Mouse (Mus musculus) heart, embryonic 14.5 days (tissue): ENCODE measurements around the gene Gdf5. TPM values are rescaled to one million over a fixed set of nuclear protein-coding genes. Genes with fewer than 3 reads are reported as not detected.

Experiments
- ATAC-seq: fragments of 200-750 bp; cut with Nextera tagmentation; 2 replicates; pipeline ENCODE4 v1.8.0; 2017; ENCODE audit warnings: low read depth, moderate TSS enrichment; ENCODE audit not compliant: insufficient number of reproducible peaks, insufficient read depth, low FRiP score
- H3K27ac ChIP-seq, 2 experiments: fragments of 200-500 bp in 1 of 2; fragments of 300-500 bp in 1 of 2; sonication (generic) in 1 of 2; replicated peaks in 1 of 2; 2 replicates each; pipeline ENCODE4 v1.5.1; 2012 to 2014; ENCODE audit warnings: low read depth in 2 of 2, low read length in 2 of 2, control low read depth in 1 of 2, mild to moderate bottlenecking in 1 of 2, mixed read lengths in 1 of 2; ENCODE audit not compliant: control insufficient read depth in 1 of 2, insufficient read depth in 1 of 2
- H3K27me3 ChIP-seq: fragments of 300-500 bp; sonication (generic); 2 replicates; pipeline ENCODE4 v1.6.1; 2014; ENCODE audit warnings: mild to moderate bottlenecking, low read length, control low read depth; ENCODE audit not compliant: control insufficient read depth, insufficient read depth
- H3K36me3 ChIP-seq: fragments of 300-500 bp; sonication (generic); 2 replicates; pipeline ENCODE4 v1.6.1; 2014; ENCODE audit warnings: mild to moderate bottlenecking, control low read depth, low read length, mixed read lengths; ENCODE audit not compliant: control insufficient read depth, insufficient read depth
- H3K4me1 ChIP-seq, 2 experiments: fragments of 200-500 bp in 1 of 2; fragments of 300-500 bp in 1 of 2; sonication (generic) in 1 of 2; 2 replicates each; pipeline ENCODE4 v1.6.1; 2012 to 2014; ENCODE audit warnings: low read length in 2 of 2, control low read depth in 1 of 2, mixed read lengths in 1 of 2; ENCODE audit not compliant: control insufficient read depth in 2 of 2, insufficient read depth in 2 of 2
- H3K4me2 ChIP-seq: fragments of 300-500 bp; sonication (generic); 2 replicates; pipeline ENCODE4 v1.6.1; 2014; ENCODE audit warnings: mild to moderate bottlenecking, low read length
- H3K4me3 ChIP-seq, 2 experiments: fragments of 200-500 bp in 1 of 2; fragments of 300-500 bp in 1 of 2; sonication (generic) in 1 of 2; 2 replicates each; pipeline ENCODE4 v1.5.1; 2012 to 2014; ENCODE audit warnings: low read length in 2 of 2, mild to moderate bottlenecking in 2 of 2, control low read depth in 1 of 2, low read depth in 1 of 2, moderate library complexity in 1 of 2; ENCODE audit not compliant: control insufficient read depth in 1 of 2, insufficient read depth in 1 of 2
- H3K9ac ChIP-seq: fragments of 300-500 bp; sonication (generic); 2 replicates; pipeline ENCODE4 v1.6.1; 2014; ENCODE audit warnings: mild to moderate bottlenecking, low read length
- H3K9me3 ChIP-seq: fragments of 300-500 bp; sonication (generic); 2 replicates; pipeline ENCODE4 v1.6.1; 2016; ENCODE audit warnings: low read length, control low read depth; ENCODE audit not compliant: control insufficient read depth
- WGBS: fragments of 180-500 bp; shearing (Covaris S2); extraction: QIAGEN DNeasy Blood & Tissue Kit; methylation state at CpG from one replicate; pipeline ENCODE4 v1.1.7; 2014; 5-methylcytosine and 5-hydroxymethylcytosine counted together
- polyA plus RNA-seq: library from polyadenylated mRNA; unstranded; fragments of >200 nt; fragmentation: Nextera tagmentation; extraction: Ambion mirVana; gene quantifications from 2 replicates; pipeline ENCODE4 v1.2.1, GENCODE M21; 2014

The Gdf5 gene
- polyA plus RNA-seq, 1 experiment from 2014 or later: 0.27 TPM

DNA sequence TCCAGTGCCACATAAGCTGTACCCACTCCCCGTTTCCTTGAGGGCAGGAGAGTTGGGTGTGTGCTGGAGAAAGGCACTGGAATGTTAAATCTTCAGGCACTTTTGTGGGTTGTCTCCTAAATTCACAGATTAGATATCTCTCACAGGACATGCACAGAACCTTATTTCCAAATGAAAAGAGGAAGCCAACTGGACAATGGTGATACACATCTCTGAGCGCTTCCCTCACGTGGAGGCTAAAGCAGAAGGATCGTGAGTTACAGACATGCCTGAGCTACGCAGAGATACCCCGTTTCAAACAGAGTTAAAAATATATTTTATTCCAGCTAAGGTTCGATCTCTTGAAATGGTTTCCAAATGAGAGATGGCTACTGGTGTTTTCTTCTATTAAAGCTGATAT lies 22.0 kb downstream of the Gdf5 start:
- no peaks in the 10 kb centered on the region for H3K27me3 ChIP-seq
- H3K36me3 ChIP-seq: peaks cover 35% of the 10 kb centered on the region
- no peaks in the 10 kb centered on the region for H3K4me1 ChIP-seq
- H3K4me2 ChIP-seq: no peak overlapping the region
- H3K27ac ChIP-seq: no peak overlapping the region
- no peaks in the 10 kb centered on the region for H3K9me3 ChIP-seq
- 92% methylated on average over 7 of the region's 7 CpGs for WGBS
- no peak overlapping the region for H3K4me3 ChIP-seq
- H3K9ac ChIP-seq: no peak overlapping the region
- no peak for ATAC-seq

DNA sequence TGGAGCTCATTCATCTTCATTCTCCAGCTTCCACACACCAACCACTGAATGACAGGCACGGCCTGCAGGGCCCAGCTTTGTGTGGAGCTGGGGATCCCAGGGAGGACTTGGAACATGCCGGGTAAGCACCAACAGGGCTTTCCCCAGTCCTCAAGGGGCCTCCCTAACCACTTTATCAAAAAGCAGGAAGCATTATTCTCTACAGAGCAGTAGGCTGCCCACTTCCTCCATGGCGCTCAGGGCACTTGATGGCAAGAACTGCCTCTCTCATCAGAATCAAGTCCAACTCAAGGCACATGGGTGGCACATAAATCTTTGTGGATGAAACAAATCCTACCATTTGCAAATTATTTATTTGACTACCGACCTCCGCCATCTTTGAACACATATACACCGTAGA lies 30.5 kb downstream of the Gdf5 start:
- no peak overlapping the region for H3K9ac ChIP-seq
- WGBS: 87% methylated on average over 6 of the region's 6 CpGs

DNA sequence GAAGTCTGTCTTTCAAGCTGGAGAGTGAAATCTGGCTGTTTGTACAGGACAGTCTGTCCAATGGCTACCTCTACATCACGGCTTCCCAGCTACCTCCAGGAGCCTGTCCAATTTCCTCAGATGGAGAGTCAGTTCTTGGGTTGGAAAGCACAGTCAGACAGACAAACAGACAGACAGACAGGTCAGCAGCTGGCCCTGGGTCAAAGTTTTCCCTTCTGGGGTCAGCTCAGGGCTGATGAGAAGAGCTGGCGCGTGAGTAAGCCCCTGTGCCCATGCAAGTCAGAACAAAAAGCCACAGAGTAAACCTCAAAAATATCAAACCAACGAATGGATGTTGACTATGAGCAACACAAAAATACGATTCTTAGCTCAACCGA lies 41.5 kb downstream of the Gdf5 start:
- H3K9ac ChIP-seq: no peak overlapping the region
- no peaks in the 10 kb centered on the region for H3K27me3 ChIP-seq
- H3K4me1 ChIP-seq: no peaks in the 10 kb centered on the region
- peaks cover 84% of the 10 kb centered on the region for H3K36me3 ChIP-seq
- H3K4me3 ChIP-seq: no peak overlapping the region
- H3K9me3 ChIP-seq: no peaks in the 10 kb centered on the region
- H3K4me2 ChIP-seq: no peak overlapping the region
- ATAC-seq: no peak
- H3K27ac ChIP-seq: no peak overlapping the region
- 93% methylated on average over 6 of the region's 6 CpGs for WGBS

More for the DNA sequence above, 30.5 kb downstream of the Gdf5 start:
- Histone ChIP-seq H3K27ac (no peak overlapping the region), H3K4me3 (no peak overlapping the region), H3K4me1 (no peaks in the 10 kb centered on the region), H3K4me2 (no peak overlapping the region), H3K9me3 (no peaks in the 10 kb centered on the region), H3K27me3 (no peaks in the 10 kb centered on the region), H3K36me3 (peaks cover 71% of the 10 kb centered on the region)
- no peak for ATAC-seq

DNA sequence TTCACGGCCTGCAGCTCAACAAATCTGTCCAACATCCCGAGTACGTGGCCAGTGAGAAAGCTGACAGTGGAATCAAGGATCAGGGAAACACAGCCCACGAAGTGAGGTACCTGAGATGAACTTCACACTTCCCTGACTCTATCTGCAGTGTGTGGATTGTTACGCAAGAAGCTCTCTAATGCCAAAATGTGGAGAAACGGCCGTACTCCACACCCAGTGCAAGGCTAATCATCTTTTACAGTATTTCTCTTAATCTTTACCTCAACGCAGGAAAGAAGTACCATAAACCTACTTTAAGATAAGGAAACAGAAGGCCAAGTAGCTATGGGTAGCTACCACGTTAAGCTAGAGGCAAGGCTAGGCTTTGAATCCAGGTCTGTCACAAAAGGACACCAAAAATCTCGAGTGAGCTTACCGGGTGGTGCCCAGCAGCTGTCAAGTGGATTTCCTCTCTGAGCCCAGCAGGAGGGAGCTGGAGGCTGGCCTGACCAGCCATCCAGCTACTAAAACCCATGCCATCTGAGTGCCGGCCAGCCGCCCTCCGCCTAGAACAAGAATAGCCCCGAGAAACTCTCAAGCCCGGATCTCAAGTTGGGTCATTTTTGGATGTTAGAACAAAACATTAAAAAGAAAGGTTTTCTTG lies 42.1 kb downstream of the Gdf5 start:
- no peak for ATAC-seq
- Histone ChIP-seq H3K27ac (no peak overlapping the region), H3K27me3 (no peaks in the 10 kb centered on the region), H3K36me3 (peaks cover 84% of the 10 kb centered on the region), H3K4me3 (no peak overlapping the region), H3K9ac (no peak overlapping the region), H3K9me3 (no peaks in the 10 kb centered on the region), H3K4me1 (no peaks in the 10 kb centered on the region), H3K4me2 (no peak overlapping the region)
- WGBS: 77% methylated on average over 16 of the region's 16 CpGs

DNA sequence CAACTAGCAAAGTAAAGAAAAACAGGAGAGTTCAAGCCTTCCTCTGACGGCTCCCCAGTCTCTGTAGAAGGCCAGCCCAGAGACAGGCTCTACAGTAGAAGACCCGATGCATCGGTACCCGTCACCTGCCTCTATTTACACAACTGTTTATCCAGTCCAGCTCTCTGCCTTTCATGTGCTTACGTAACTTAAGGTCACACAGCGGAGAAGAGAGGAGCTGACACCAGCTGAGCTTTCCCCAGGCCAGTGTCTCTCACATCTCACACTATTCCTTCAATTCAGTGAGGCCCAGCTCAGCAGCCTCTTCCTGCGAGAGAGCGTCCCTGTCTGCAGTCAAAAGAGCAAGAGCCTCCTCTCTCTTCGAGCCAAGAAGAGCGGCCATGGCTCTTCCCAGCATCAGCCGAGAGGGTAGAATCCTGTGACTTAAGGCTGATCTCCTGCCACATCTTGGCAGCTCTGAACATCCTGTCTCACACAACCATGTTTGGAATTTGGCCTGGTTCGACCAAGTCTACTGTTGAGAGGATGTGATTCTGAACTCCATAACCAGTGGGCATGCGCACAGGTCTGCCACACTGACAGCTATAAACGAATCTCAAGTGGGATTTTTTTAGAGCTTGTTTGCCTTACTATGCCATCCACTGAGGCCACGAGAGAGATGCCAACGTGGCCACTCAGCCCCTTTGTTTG lies 50.0 kb downstream of the Gdf5 start:
- no peak overlapping the region for H3K4me3 ChIP-seq
- no peaks in the 10 kb centered on the region for H3K27me3 ChIP-seq
- H3K4me1 ChIP-seq: no peaks in the 10 kb centered on the region
- WGBS: 85% methylated on average over 16 of the region's 16 CpGs
- H3K27ac ChIP-seq: no peak overlapping the region
- H3K4me2 ChIP-seq: no peak overlapping the region
- ATAC-seq: no peak
- no peak overlapping the region for H3K9ac ChIP-seq
- no peaks in the 10 kb centered on the region for H3K9me3 ChIP-seq
- H3K36me3 ChIP-seq: peaks cover 68% of the 10 kb centered on the region

DNA sequence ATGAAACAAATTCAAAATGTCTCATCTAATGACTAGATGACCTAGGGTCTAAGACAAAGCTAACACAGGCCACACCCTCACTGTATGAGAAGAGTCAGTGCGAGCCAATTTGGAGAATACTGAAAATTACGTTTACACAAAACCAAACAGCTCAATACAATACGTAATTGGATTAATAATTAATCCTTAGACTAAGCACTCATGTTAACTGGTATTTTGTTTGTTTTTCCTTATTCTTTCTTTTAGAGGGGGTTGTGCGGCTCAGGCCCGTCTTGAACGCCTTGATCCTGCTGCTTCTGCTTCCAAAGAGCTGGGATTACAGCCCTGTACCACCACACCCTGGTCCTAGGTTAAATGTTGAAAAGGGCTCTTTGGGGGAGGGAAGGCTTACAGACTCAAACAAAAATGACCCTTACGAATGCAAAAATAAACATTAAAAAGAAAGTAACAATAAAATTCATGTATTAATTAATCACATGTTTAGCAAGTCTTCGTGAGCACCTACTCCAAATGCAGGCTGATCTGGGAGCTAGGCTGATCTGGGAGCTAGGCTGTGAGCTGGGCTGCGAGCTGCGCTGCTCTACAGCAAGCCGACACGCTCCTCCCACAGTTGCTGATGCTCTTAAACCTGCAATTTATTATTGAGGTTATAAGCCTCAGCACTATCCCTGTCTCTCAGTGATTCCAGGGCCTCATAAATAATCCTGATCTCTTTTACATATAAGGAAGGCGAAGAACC lies 50.7 kb downstream of the Gdf5 start:
- 96% methylated on average over 13 of the region's 13 CpGs for whole genome bisulfite sequencing
- Histone ChIP-seq H3K4me3 (no peak overlapping the region), H3K9ac (no peak overlapping the region), H3K27me3 (no peaks in the 10 kb centered on the region), H3K36me3 (peaks cover 63% of the 10 kb centered on the region), H3K4me2 (no peak overlapping the region), H3K9me3 (no peaks in the 10 kb centered on the region), H3K4me1 (no peaks in the 10 kb centered on the region), H3K27ac (no peak overlapping the region)
- no peak for ATAC-seq
